Mouse (Mus musculus) lung, postnatal 4 days (tissue): ENCODE measurements at regions not wholly inside any gene's neighbourhood (a gene's known extent, or its start where the extent isn't known, plus 50 kb on each side); places are given as distances from the start of the nearest gene placed in this dataset.

Experiments
- DNase-seq, 2 experiments: peaks; one replicate each; pipeline ENCODE4 v3.0.0; 2021

- no peak for DNase-seq
These were observed 232.0 kb downstream of the Wdr72 start for GRCm38 (mm10) chr9:74342176-74342575.

- no peak for DNase-seq
These were observed 234.9 kb downstream of the Wdr72 start for GRCm38 (mm10) chr9:74345027-74345426.

- DNase-seq, result peak in 1 of 2 experiments; percentile 21
These were observed 238.6 kb downstream of the Wdr72 start for GRCm38 (mm10) chr9:74348776-74349175.

- no peak for DNase-seq
These were observed 255.8 kb downstream of the Wdr72 start for GRCm38 (mm10) chr9:74365930-74366438.

GRCm38 (mm10) chr9:74376191-74376590, 266.0 kb downstream of the Wdr72 start:
- DNase-seq, result no peak

GRCm38 (mm10) chr9:74377204-74377603, 267.0 kb downstream of the Wdr72 start:
- DNase-seq, result no peak

GRCm38 (mm10) chr9:74384206-74384896, 274.2 kb downstream of the Wdr72 start:
- DNase-seq, result no peak

GRCm38 (mm10) chr9:74425594-74425993, 315.4 kb downstream of the Wdr72 start:
- no peak for DNase-seq

GRCm38 (mm10) chr9:74449981-74450380, 339.8 kb downstream of the Wdr72 start:
- no peak for DNase-seq

GRCm38 (mm10) chr9:74461084-74461483, 350.9 kb downstream of the Wdr72 start:
- no peak for DNase-seq

- peak; percentile 8 to 26 for DNase-seq
These were observed 366.7 kb downstream of the Wdr72 start for GRCm38 (mm10) chr9:74476830-74477229.

GRCm38 (mm10) chr9:74479273-74479672, 369.1 kb downstream of the Wdr72 start:
- DNase-seq, result no peak

GRCm38 (mm10) chr9:74513887-74514286, 347.8 kb upstream of the Onecut1 start:
- no peak for DNase-seq

GRCm38 (mm10) chr9:74528550-74528949, 333.2 kb upstream of the Onecut1 start:
- no peak for DNase-seq

GRCm38 (mm10) chr9:74530317-74530716, 331.4 kb upstream of the Onecut1 start:
- DNase-seq, result peak; percentile 28

- no peak for DNase-seq
These were observed 331.0 kb upstream of the Onecut1 start for GRCm38 (mm10) chr9:74530748-74531147.

GRCm38 (mm10) chr9:74531986-74532385, 329.7 kb upstream of the Onecut1 start:
- no peak for DNase-seq

GRCm38 (mm10) chr9:74534976-74535375, 326.7 kb upstream of the Onecut1 start:
- no peak for DNase-seq

- DNase-seq, result no peak
These were observed 305.6 kb upstream of the Onecut1 start for GRCm38 (mm10) chr9:74556116-74556515.

- no peak for DNase-seq
These were observed 269.0 kb upstream of the Onecut1 start for GRCm38 (mm10) chr9:74592757-74593156.

- DNase-seq, result no peak
These were observed 267.8 kb upstream of the Onecut1 start for GRCm38 (mm10) chr9:74593970-74594369.

- no peak for DNase-seq
These were observed 257.3 kb upstream of the Onecut1 start for GRCm38 (mm10) chr9:74604415-74604814.

GRCm38 (mm10) chr9:74621957-74622356, 239.8 kb upstream of the Onecut1 start:
- DNase-seq, result no peak

- no peak for DNase-seq
These were observed 216.3 kb upstream of the Onecut1 start for GRCm38 (mm10) chr9:74645394-74645793.

GRCm38 (mm10) chr9:74650036-74650435, 211.7 kb upstream of the Onecut1 start:
- no peak for DNase-seq
